Mouse (Mus musculus) gonadal fat pad, adult 2 months (tissue): ENCODE data around the gene Nebl. TPM values are rescaled to one million over a fixed set of nuclear protein-coding genes. Genes with fewer than 3 reads are reported as not detected.
"Not testable (repeated sequence)": the region's sequence is repeated elsewhere in the genome, so short reads cannot be mapped to it uniquely, and the experiment has no call there.

Experiments
- DNase-seq: peaks from one replicate; pipeline ENCODE4 v3.0.0-alpha.2; 2012; ENCODE audit warnings: low read depth
- polyA plus RNA-seq: library from polyadenylated mRNA; depleted of rRNA; stranded (reverse); fragments of >200 nt; gene quantifications from 2 replicates; pipeline ENCODE4 v1.2.3, GENCODE M21; 2012

Gene Nebl
- polyA plus RNA-seq, 1 experiment = 6.3 TPM

GRCm38 (mm10) chr2:17402511-17402910, 328.8 kb downstream of the Nebl start:
- no peak for DNase-seq

- DNase-seq = no peak
These were observed 335.0 kb downstream of the Nebl start for GRCm38 (mm10) chr2:17396235-17396634.

DNA sequence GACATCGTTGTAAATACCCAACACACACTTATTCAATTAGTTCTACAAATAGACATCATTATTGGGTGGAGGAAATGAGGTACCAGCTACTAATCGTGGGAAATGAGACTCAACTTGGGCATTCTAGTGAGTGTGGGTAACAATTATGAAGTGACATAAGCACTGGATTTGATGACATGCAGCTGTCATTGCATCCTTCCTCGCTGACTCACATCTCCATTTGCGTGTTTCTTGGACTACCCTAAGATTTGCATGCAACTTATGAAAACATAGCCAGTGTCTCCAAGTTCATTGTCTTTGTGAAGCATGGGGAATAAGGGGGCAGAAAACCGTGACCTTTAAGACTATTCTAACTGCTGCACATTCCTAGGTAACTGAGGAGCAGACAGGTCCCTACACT, 339.9 kb downstream of the Nebl start:
- no peak for DNase-seq

DNA sequence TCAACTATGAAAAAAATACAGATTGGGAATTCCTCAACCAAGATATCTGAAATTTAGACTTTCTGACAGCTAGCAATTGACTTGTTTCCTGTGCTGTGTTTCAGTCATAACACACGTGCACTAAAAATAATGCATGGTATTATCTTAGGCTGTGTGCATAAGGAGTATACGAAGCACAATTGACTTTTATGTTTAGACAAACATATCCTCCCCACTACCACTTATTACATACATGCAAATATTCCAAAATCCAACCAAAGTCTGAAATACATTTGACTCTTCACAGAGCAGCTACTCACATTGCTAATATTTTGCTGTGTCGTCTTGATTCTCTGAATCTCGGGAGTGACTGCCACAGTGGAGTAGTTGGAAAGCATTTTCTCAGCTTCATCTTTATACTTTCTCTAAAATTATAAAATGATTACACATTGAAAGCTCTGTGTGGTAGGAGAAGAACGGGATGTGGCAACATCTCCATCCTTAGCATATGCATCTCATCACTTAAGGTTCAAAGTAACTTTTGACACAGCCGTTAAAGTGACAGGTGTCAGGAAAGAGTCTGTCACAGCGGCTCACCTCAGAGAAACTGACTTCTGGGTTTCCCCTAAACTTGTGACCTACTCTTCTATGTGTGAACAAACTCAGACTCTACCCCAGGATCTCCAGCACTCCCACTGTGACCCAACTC, 340.6 kb downstream of the Nebl start:
- no peak for DNase-seq

DNA sequence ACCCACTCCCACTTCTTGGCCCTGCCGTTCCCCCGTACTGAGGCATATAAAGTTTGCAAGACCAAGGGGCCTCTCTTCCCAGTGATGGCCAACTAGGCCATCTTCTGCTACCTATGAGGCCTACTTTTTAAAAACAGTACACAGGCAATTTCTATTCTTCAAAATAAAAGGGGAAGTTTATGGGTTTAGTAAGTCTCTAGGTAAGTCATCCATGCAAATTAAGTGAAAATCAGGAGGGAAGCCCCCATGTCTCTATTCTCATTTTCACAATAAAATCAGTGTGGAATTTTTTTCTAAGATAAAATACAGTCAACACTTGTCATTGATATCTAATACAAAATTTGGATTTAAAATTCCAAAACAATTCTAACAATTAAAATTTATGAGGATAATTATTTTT, 341.4 kb downstream of the Nebl start:
- no peak for DNase-seq

DNA sequence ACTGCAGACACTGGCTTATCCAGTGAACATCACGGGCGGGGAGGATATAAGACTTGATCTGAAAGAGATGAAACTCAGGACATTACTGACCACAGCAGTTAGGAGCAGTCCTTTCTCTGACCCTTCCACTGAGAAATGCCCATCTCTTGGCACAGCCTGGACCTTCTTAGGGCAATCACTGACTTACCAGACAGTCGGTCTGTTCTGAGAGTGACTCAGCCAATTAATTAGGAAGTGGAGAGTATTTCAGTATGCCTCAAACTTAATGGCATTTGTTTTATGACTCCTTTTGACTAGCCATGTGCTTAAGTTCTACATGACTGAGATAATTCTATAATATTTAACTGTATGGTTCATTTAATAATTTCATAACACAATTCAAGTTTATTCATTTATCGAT, 341.9 kb downstream of the Nebl start:
- no peak for DNase-seq

GRCm38 (mm10) chr2:17382227-17382626, 349.0 kb downstream of the Nebl start:
- no peak for DNase-seq

GRCm38 (mm10) chr2:17375916-17376315, 355.3 kb downstream of the Nebl start:
- DNase-seq = no peak

- DNase-seq = no peak
These were observed 365.6 kb downstream of the Nebl start for GRCm38 (mm10) chr2:17365671-17366070.

GRCm38 (mm10) chr2:17364971-17365548, 366.2 kb downstream of the Nebl start:
- no peak for DNase-seq

- DNase-seq = no peak
These were observed 367.7 kb downstream of the Nebl start for GRCm38 (mm10) chr2:17363337-17364216.

GRCm38 (mm10) chr2:17362181-17362580, 369.1 kb downstream of the Nebl start:
- no peak for DNase-seq

DNA sequence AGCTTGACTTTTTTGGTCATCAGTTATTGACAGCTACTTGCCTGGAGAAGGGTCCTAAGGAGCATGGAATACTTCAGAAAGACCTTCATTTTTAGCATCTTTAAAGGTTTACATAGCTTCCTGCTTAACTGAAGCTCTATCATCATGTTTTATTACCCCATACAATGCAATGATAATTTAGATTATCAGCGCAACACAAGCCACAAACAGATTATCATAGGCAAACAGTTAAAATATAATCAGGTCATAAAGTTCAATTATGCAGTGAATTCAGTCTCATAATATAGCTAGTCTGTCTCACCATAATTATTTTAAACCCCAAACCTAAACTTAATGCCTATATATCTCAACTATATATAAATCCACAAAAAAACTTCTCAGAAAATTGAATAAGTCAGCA, 386.6 kb downstream of the Nebl start:
- no peak for DNase-seq

- DNase-seq = no peak
These were observed 395.8 kb downstream of the Nebl start for GRCm38 (mm10) chr2:17335451-17335850.

DNA sequence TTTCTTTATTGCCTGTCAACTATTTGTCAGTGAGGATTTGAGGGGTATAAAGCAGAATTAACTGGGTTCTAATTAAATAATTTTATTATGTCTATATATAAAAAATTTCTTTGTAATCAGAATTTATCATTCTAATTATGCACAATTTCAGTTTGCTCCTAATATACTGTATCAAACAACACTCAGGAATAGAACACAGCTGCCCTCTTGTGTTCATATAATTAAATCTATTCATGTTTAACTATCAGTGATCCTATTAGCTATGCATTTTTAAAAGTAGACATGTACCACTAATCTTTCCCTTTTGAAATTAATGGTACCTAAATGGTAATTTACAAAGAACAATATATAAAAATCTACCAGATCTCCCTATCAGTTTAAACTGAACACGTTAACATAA, 404.7 kb downstream of the Nebl start:
- no peak for DNase-seq

GRCm38 (mm10) chr2:17316850-17317249, 414.4 kb downstream of the Nebl start:
- no peak for DNase-seq

DNA sequence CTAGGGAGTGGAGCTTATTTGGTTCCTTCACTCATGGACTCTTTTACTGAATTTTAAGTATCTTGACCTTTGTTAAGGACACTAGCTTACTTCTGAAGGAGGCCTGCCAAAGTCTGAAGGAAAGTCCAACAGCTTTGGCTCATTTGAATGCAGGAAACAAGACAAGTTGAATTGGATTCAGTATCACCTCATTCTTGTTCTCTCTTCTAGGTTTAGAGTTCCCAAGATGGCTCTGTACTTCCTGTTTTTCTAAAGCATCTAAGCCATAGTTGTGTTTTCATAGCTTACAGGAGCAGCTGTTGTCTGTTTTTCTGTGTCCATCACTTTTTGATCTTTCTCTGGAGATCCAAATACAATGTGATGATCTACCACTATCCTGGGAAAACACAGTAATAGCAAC, 429.9 kb downstream of the Nebl start:
- DNase-seq = no peak

- no peak for DNase-seq
These were observed 433.8 kb downstream of the Nebl start for GRCm38 (mm10) chr2:17297496-17297895.

GRCm38 (mm10) chr2:17295257-17295656, 436.0 kb downstream of the Nebl start:
- not testable (repeated sequence) for DNase-seq
